Mouse (Mus musculus) bone marrow, adult 2 months (tissue): ENCODE measurements around the gene Pih1d1.

ENCODE experiments used
- CTCF ChIP-seq: fragments of 200-500 bp; IDR thresholded peaks from 2 replicates; pipeline ENCODE4 v1.5.1; 2011; ENCODE audit warnings: low read length, control low read depth; ENCODE audit not compliant: control insufficient read depth, insufficient read depth
- POLR2A ChIP-seq: fragments of 200-500 bp; IDR thresholded peaks from 2 replicates; pipeline ENCODE4 v1.6.1; 2011; ENCODE audit warnings: low read depth, mild to moderate bottlenecking, control low read depth, low read length, borderline replicate concordance; ENCODE audit not compliant: control insufficient read depth

- no peak for TF ChIP-seq POLR2A
- no peak for TF ChIP-seq CTCF
Observed at GRCm38 (mm10) chr7:45135370-45135769, 18.7 kb upstream of the Pih1d1 start.
